Mouse (Mus musculus) kidney, postnatal 36 days (tissue): ENCODE data around the gene Zfp275.
"Not testable (repeated sequence)": the region's sequence is repeated elsewhere in the genome, so short reads cannot be mapped to it uniquely, and the experiment has no call there.

Source experiments
- DNase-seq, 2 experiments: peaks; one replicate each; pipeline ENCODE4 v3.0.0; 2021 to 2022; ENCODE audit warnings: mixed read lengths in 2 of 2

Zfp275 gene

GRCm38 (mm10) chrX:73342483-73342895 is at the start of gene Zfp275:
TSS of gene Zfp275 (plus strand) at chrX:73342621.
- DNase-seq: peak; percentile 74 to 84

GRCm38 (mm10) chrX:73292876-73293275 is 49.5 kb upstream of the Zfp275 start, which contains the start of the genes Xlr5a and Xlr5c:
TSS of gene Xlr5a (minus strand) at chrX:73292976.
TSS of gene Xlr5c (minus strand) at chrX:73292976.
- not testable (repeated sequence) for DNase-seq

GRCm38 (mm10) chrX:73295745-73296144 is 46.7 kb upstream of the Zfp275 start:
- peak; percentile 33 to 62 for DNase-seq

GRCm38 (mm10) chrX:73312522-73312921 is 29.9 kb upstream of the Zfp275 start:
- peak; percentile 17 to 58 for DNase-seq

GRCm38 (mm10) chrX:73321029-73321428 is 21.4 kb upstream of the Zfp275 start:
- DNase-seq: no peak

- no peak for DNase-seq
Measured at GRCm38 (mm10) chrX:73327215-73327614, 15.2 kb upstream of the Zfp275 start.

GRCm38 (mm10) chrX:73333548-73333947 is 8.9 kb upstream of the Zfp275 start:
- DNase-seq: no peak

- no peak for DNase-seq
Measured at GRCm38 (mm10) chrX:73336740-73337139, 5.7 kb upstream of the Zfp275 start, which contains the start of gene Gm45015. TSS of gene Gm45015 (minus strand) at chrX:73336840.

GRCm38 (mm10) chrX:73341473-73341872 is 948 bp upstream of the Zfp275 start:
- DNase-seq: no peak

- DNase-seq: peak in 1 of 2 experiments; percentile 1
Measured at GRCm38 (mm10) chrX:73342068-73342467, 353 bp upstream of the Zfp275 start.

GRCm38 (mm10) chrX:73342941-73343735 is 717 bp downstream of the Zfp275 start:
- DNase-seq: peak; percentile 2 to 32

- no peak for DNase-seq
Measured at GRCm38 (mm10) chrX:73343802-73344201, 1.4 kb downstream of the Zfp275 start.

GRCm38 (mm10) chrX:73344346-73344745 is 1.9 kb downstream of the Zfp275 start:
- peak in 1 of 2 experiments; percentile 1 for DNase-seq

- no peak for DNase-seq
Measured at GRCm38 (mm10) chrX:73356163-73356562, 13.7 kb downstream of the Zfp275 start.

GRCm38 (mm10) chrX:73356719-73357118 is 14.3 kb downstream of the Zfp275 start:
- no peak for DNase-seq

- DNase-seq: no peak
Measured at GRCm38 (mm10) chrX:73363291-73363690, 20.9 kb downstream of the Zfp275 start.

GRCm38 (mm10) chrX:73384419-73384818 is 42.0 kb downstream of the Zfp275 start:
- DNase-seq: no peak

GRCm38 (mm10) chrX:73384924-73385323 is 42.5 kb downstream of the Zfp275 start:
- DNase-seq: no peak

- DNase-seq: no peak
Measured at GRCm38 (mm10) chrX:73391481-73391880, 49.1 kb downstream of the Zfp275 start.

- no peak for DNase-seq
Measured at GRCm38 (mm10) chrX:73396446-73396845, 54.0 kb downstream of the Zfp275 start.

- not testable (repeated sequence) for DNase-seq
Measured at GRCm38 (mm10) chrX:73398636-73399035, 56.2 kb downstream of the Zfp275 start, which contains the start of gene Gm18336. TSS of gene Gm18336 (minus strand) at chrX:73398736.

- no peak for DNase-seq
Measured at GRCm38 (mm10) chrX:73400951-73401350, 58.5 kb downstream of the Zfp275 start.

GRCm38 (mm10) chrX:73401616-73402015 is 59.2 kb downstream of the Zfp275 start:
- DNase-seq: no peak
